Mouse (Mus musculus) heart, adult 8-10 months (tissue): Measurements from ENCODE around the gene Bcor. TPM values are rescaled to one million over a fixed set of nuclear protein-coding genes. Genes with fewer than 3 reads are reported as not detected.

Source experiments
- DNase-seq: peaks from one replicate; pipeline ENCODE4 v3.0.0; 2022; ENCODE audit warnings: low spot score
- total RNA-seq, 4 experiments: library from RNA; stranded (reverse); gene quantifications; 2 replicates each; pipeline ENCODE4 v1.2.4; 2022

The Bcor gene
- total RNA-seq, 4 experiments from 2014 or later, result 18.7 to 23.4 (median 20.5) TPM

- DNase-seq, result no peak
Observed at GRCm38 (mm10) chrX:12086674-12087510, 73.3 kb downstream of the Bcor start.

GRCm38 (mm10) chrX:12085949-12086348, 74.2 kb downstream of the Bcor start:
- DNase-seq, result no peak

GRCm38 (mm10) chrX:12085290-12085689, 74.9 kb downstream of the Bcor start:
- no peak for DNase-seq

- no peak for DNase-seq
Observed at GRCm38 (mm10) chrX:12084698-12085097, 75.5 kb downstream of the Bcor start.

GRCm38 (mm10) chrX:12083631-12084030, 76.5 kb downstream of the Bcor start:
- DNase-seq, result no peak

GRCm38 (mm10) chrX:12082736-12083135, 77.4 kb downstream of the Bcor start:
- DNase-seq, result no peak

GRCm38 (mm10) chrX:12082184-12082583, 78.0 kb downstream of the Bcor start:
- DNase-seq, result no peak

GRCm38 (mm10) chrX:12081741-12082155, 78.4 kb downstream of the Bcor start:
- DNase-seq, result no peak

- no peak for DNase-seq
Observed at GRCm38 (mm10) chrX:12080904-12081740, 79.0 kb downstream of the Bcor start.

- DNase-seq, result peak; percentile 38
Observed at GRCm38 (mm10) chrX:12080095-12080903, 79.9 kb downstream of the Bcor start.

- DNase-seq, result peak; percentile 26
Observed at GRCm38 (mm10) chrX:12079309-12080094, 80.7 kb downstream of the Bcor start.

GRCm38 (mm10) chrX:12079059-12079308, 81.2 kb downstream of the Bcor start:
- DNase-seq, result no peak

- DNase-seq, result no peak
Observed at GRCm38 (mm10) chrX:12078195-12079058, 81.7 kb downstream of the Bcor start.

- no peak for DNase-seq
Observed at GRCm38 (mm10) chrX:12077601-12077980, 82.6 kb downstream of the Bcor start.

- DNase-seq, result peak; percentile 57
Observed at GRCm38 (mm10) chrX:12076763-12077600, 83.2 kb downstream of the Bcor start.

- no peak for DNase-seq
Observed at GRCm38 (mm10) chrX:12072721-12073120, 87.4 kb downstream of the Bcor start.

GRCm38 (mm10) chrX:12068978-12069724, 91.0 kb downstream of the Bcor start:
- no peak for DNase-seq

GRCm38 (mm10) chrX:12067851-12068510, 92.2 kb downstream of the Bcor start:
- no peak for DNase-seq
